Mouse (Mus musculus) stomach, embryonic 15.5 days (tissue): Measurements from ENCODE around the gene Stard3. TPM values are rescaled to one million over a fixed set of nuclear protein-coding genes. Genes with fewer than 3 reads are reported as not detected.

Experiments used
- ATAC-seq: fragments of 200-750 bp; cut with Nextera tagmentation; 2 replicates; pipeline ENCODE4 v1.8.0; 2017; ENCODE audit warnings: low read depth, moderate number of reproducible peaks, moderate TSS enrichment; ENCODE audit not compliant: insufficient read depth, low FRiP score
- H3K27ac ChIP-seq: fragments of 300-500 bp; sonication (generic); 2 replicates; pipeline ENCODE4 v1.5.1; 2015; ENCODE audit warnings: mild to moderate bottlenecking, inconsistent platforms
- H3K27me3 ChIP-seq: fragments of 300-500 bp; sonication (generic); replicated peaks from 2 replicates; pipeline ENCODE4 v1.6.1; 2015; ENCODE audit warnings: inconsistent platforms
- H3K36me3 ChIP-seq: fragments of 300-500 bp; sonication (generic); 2 replicates; pipeline ENCODE4 v1.6.1; 2015; ENCODE audit warnings: inconsistent platforms
- H3K4me1 ChIP-seq: fragments of 300-500 bp; sonication (generic); 2 replicates; pipeline ENCODE4 v1.6.1; 2015; ENCODE audit warnings: inconsistent platforms
- H3K4me2 ChIP-seq: fragments of 300-500 bp; sonication (generic); 2 replicates; pipeline ENCODE4 v1.6.1; 2015; ENCODE audit warnings: mild to moderate bottlenecking, inconsistent platforms
- H3K4me3 ChIP-seq: fragments of 300-500 bp; sonication (generic); replicated peaks from 2 replicates; pipeline ENCODE4 v1.5.1; 2015; ENCODE audit warnings: inconsistent platforms
- H3K9ac ChIP-seq: fragments of 300-500 bp; sonication (generic); 2 replicates; pipeline ENCODE4 v1.6.1; 2015; ENCODE audit warnings: inconsistent platforms
- H3K9me3 ChIP-seq: fragments of 300-500 bp; sonication (generic); 2 replicates; pipeline ENCODE4 v1.6.1; 2016; ENCODE audit warnings: inconsistent platforms
- whole genome bisulfite sequencing: fragments of 180-500 bp; shearing (Covaris S2); methylation state at CpG from one replicate; pipeline ENCODE4 v1.1.7; 2015; 5-methylcytosine and 5-hydroxymethylcytosine counted together
- polyA plus RNA-seq: library from polyadenylated mRNA; unstranded; fragments of >200 nt; fragmentation: Nextera tagmentation; extraction: Ambion mirVana; gene quantifications from 2 replicates; pipeline ENCODE4 v1.2.1, GENCODE M21; 2015

Gene Stard3
- polyA plus RNA-seq, 1 experiment from 2014 or later = 41.1 TPM

DNA sequence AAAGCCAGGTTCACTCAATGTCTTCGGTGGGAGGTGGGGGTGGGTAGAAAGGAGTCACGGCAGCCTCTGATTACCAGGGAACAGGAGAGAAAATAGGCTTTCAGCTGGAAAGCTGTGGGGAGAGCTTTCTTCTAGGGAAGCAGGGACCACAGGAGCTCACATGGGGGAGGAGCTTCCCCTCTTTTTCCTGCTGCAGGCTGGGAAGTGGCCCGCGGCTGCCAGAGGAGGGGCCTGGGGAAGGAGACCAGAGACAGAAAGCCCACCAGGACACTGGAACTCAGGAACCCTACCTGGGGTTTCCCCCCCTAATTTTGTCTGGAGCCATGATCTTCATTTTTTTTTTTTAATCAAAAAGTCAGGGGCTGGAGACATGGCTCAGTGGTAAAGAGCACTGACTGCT is 17.6 kb upstream of the Stard3 start:
- Histone ChIP-seq H3K36me3 (no peaks in the 10 kb centered on the region), H3K9me3 (no peaks in the 10 kb centered on the region), H3K9ac (no peak overlapping the region), H3K4me3 (no peak overlapping the region), H3K4me2 (no peak overlapping the region), H3K4me1 (peaks cover 20% of the 10 kb centered on the region), H3K27ac (no peak overlapping the region), H3K27me3 (peaks cover 68% of the 10 kb centered on the region)
- 4% methylated on average over 3 of the region's 4 CpGs for WGBS
- ATAC-seq = no peak

DNA sequence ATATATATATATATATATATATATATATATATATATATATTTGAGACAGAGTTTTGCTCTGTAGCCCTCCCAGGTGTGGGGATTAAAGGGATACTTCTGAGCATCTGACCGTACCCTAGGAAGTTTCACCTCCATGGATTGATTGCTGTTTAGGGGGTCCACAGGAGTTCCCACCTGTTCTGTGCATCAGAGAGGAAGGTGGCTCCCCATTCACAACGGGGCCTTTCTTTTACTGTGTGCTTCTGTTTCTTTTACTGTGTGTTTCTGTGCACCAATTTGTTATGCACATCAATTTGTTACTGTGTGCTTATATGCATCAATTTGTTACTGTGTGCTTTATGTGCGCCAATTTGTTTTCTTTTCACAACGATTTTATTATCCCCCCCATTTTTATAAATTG is 17.0 kb upstream of the Stard3 start:
- no peaks in the 10 kb centered on the region for H3K36me3 ChIP-seq
- peaks cover 20% of the 10 kb centered on the region for H3K4me1 ChIP-seq
- no peak for ATAC-seq
- H3K27ac ChIP-seq = no peak overlapping the region
- 70% methylated on average over 4 of the region's 4 CpGs for WGBS
- H3K9me3 ChIP-seq = no peaks in the 10 kb centered on the region
- H3K27me3 ChIP-seq = peaks cover 65% of the 10 kb centered on the region
- H3K4me2 ChIP-seq = no peak overlapping the region
- H3K9ac ChIP-seq = no peak overlapping the region
- no peak overlapping the region for H3K4me3 ChIP-seq

DNA sequence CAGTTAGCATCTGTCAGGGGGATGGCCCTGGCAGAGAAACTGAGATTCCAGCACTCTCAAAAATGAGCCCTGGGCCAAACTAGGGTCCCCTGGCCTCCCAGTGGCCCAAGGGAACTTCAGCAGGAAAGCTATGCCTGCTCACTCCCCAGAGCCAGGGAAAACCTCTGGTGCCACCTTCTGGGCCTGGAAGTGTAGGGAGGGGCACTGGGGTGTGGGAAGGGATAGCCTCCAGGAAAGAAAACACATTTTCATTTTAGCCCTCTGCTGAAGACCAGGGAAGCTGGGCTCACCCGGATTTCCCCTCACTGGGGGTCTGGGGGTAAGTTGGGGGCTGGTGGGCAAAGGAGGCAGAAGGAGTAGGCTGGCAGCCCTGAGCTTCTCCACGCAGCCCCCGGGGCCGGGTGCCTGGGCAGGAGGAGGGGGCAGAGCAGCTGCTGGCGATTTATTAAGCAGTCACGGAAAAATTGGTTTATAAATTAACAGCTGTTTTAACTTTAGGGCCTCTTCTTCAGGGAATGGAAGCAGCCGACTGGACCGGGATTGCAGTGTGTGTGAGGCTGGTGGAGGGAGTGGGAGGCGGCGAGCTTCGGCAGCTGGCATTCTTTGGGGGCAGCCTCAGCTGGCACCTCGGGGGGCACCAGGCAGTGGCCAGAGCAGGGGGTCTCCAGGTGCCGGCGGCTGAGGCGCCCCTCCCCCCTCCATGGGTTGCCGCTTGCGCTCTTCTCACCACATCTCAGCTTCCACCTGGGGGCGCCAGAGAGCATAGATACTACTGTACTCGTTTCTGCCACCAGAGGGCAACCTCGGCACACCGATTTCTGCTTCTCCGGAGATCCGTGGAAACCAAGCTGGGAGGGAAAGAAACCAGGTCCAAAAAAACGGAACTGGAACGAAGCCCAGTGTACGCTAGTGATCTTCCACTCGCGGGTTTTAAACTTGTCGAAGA is 15.9 kb upstream of the Stard3 start:
- Histone ChIP-seq H3K4me3 (peak overlapping the region; percentile 40), H3K4me1 (peaks cover 20% of the 10 kb centered on the region), H3K9ac (no peak overlapping the region), H3K36me3 (no peaks in the 10 kb centered on the region), H3K27ac (no peak overlapping the region), H3K4me2 (peak overlapping the region; percentile 74), H3K27me3 (peaks cover 65% of the 10 kb centered on the region), H3K9me3 (no peaks in the 10 kb centered on the region)
- peak; percentile 51; the same call in 1 of the 2 replicates for ATAC-seq
- 3% methylated on average over 29 of the region's 29 CpGs for WGBS

DNA sequence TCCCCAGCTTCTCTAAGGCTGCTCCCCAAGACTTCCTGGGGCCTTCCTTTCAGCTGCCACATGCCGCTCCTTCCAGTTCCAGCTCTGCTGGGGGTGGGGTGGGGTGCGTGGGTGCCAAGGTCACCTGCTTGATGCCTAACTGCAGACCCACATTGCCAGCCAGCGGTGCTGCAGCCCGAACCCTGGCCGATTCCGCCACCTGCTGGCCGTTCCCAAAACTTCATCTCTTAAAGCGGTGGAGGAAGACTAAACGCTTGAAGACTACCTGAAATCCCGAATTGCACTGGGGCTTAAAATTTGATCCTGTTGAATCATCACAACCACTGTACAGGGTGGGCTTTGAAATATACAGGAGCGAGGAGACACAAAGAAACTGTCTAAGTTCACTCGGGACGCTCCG is 12.9 kb upstream of the Stard3 start:
- ATAC-seq = no peak
- Histone ChIP-seq H3K4me3 (no peak overlapping the region; the same call in 1 of the 2 replicates), H3K4me1 (peaks cover 23% of the 10 kb centered on the region), H3K36me3 (no peaks in the 10 kb centered on the region), H3K27me3 (peaks cover 64% of the 10 kb centered on the region), H3K4me2 (peak overlapping the region; percentile 45), H3K27ac (no peak overlapping the region), H3K9ac (no peak overlapping the region), H3K9me3 (no peaks in the 10 kb centered on the region)
- 2% methylated on average over 14 of the region's 14 CpGs for WGBS

DNA sequence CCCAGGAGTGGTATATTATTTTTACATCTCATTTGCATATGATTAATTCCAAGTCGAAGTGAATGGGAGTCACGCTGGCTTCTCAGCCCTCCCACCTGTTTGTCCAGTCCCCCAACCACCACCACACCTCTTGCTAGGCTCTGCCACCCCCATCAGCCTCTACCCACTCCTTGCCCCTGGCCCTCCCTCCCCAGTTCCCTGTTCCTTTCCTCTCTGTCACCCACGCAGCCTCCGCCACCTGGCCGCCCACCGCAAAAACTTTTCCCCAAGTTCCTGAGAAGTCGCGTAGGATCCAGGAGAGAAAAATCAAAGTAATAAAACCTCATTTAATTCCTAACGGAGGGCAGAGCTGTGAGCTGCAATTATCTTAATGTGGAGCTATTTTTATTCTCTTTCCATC is 12.0 kb upstream of the Stard3 start:
- Histone ChIP-seq H3K27ac (no peak overlapping the region), H3K4me3 (no peak overlapping the region), H3K36me3 (no peaks in the 10 kb centered on the region), H3K4me1 (peaks cover 23% of the 10 kb centered on the region), H3K4me2 (no peak overlapping the region), H3K27me3 (peaks cover 67% of the 10 kb centered on the region), H3K9me3 (no peaks in the 10 kb centered on the region), H3K9ac (no peak overlapping the region)
- 16% methylated on average over 9 of the region's 9 CpGs for WGBS
- no peak for ATAC-seq

DNA sequence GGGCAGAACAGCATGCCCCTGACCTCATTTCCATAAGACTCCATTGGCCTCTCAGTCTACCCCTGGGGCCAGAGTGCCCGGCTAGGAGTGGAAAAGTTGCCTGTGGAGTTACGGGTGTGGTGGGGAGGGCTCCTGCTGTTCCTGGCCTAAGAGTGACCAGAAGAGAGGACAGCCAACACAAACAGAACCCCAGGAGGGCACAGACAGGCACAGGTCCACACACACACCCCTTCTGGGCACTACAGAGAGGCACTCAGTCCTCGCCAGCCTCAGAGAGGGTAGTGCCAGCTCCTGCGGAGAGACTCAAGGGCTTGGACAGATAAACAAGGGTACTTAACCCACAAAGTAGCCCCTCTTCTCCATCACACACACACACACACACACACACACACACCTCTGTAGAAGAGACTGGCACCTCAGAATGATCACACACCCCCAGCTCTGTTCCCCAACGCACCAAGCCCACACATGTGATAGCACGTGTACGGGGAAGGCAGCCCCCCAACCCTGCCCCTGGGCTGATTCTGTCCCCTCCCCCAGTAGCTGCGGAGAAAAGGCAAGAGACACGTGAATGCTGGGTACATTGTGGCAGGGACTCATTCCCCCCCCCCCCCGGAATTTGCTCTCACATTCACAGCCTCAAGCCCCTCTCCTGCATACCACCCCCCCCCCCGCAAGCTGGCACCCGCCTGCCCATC is 10.6 kb upstream of the Stard3 start:
- no peak for ATAC-seq
- Histone ChIP-seq H3K27me3 (peaks cover 70% of the 10 kb centered on the region), H3K4me1 (peaks cover 16% of the 10 kb centered on the region), H3K9me3 (no peaks in the 10 kb centered on the region), H3K27ac (no peak overlapping the region), H3K4me2 (no peak overlapping the region), H3K36me3 (no peaks in the 10 kb centered on the region), H3K9ac (no peak overlapping the region), H3K4me3 (no peak overlapping the region)
- WGBS = 11% methylated on average over 11 of the region's 12 CpGs

DNA sequence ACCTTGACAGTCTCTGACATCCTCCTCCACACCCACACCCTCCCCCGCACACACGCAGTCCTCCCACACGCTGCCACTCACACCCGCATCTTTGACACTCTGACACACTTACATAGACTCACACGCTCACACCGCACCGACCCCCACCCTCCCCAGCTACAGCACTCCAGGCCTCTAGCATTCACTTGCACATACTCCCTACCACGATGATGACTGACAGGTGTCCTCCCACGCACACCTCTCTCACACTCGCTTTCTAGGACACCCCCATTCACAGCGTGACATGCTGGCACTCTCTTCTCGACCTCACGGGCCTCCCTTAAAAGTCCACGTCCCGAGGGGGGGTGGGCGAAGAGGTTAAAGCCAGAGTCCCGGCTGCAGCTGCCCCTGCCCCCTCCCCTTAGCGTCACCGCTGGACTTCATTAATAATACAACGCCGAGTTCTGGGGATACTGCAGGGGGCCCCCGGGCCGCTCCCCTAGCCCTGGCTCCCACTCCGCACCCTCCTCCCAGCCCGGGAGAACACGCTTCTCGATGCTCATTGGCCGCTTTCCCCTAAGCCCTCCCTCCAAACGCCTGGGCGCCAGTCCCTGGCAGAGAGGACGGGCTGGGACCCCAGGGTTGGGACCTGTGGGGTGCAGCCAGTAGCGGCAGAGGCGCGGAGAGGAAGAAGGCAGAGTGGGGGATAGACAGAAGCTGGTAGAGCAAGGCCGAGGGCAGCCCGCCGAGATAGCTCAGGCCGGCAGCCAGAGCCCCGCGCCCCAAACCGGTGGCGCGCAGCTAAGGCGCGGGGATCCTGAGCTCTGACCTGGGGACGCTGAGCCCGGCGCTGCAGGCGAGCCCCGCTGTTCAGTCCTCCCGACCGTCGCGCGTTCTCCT is 9.8 kb upstream of the Stard3 start, which contains the start of gene Ppp1r1b:
Gene Ppp1r1b, plus strand, starts transcription at position 322 of the 879 bp plus-strand sequence.
- no peaks in the 10 kb centered on the region for H3K9me3 ChIP-seq
- WGBS = under 1% methylated on average over 53 of the region's 55 CpGs
- H3K4me3 ChIP-seq = peak within 1 kb of the TSS; percentile 52
- no peak within 1 kb of the TSS for H3K27ac ChIP-seq
- H3K36me3 ChIP-seq = no peaks in the 10 kb centered on the region
- peaks cover 13% of the 10 kb centered on the region for H3K4me1 ChIP-seq
- H3K27me3 ChIP-seq = peaks cover 72% of the 10 kb centered on the region
- ATAC-seq = peak; percentile 61
- H3K9ac ChIP-seq = 0 out of 2 replicates have a peak within 1 kb of the TSS, but pooled peaks have one; percentile 16
- H3K4me2 ChIP-seq = peak within 1 kb of the TSS; percentile 97

DNA sequence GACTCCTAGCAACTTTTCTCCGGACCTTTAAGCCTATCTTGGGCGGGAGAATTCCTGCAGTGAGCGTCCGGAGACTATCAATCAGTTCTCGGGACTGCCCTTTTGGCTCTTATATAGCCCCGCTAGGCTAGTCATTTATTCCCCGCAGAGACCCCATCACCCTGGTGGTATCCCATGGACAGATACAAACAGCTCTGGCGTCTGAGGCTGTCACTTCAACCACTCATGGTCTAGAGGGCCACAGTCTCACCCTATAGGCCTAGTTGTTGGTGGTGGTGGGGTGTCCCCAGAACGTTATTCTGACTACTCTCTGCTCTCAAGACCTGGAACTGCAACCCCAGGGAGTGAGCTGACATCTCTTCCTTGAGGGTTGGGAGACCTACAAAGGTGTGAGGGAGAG is 8.9 kb upstream of the Stard3 start:
- Histone ChIP-seq H3K27me3 (peaks cover 67% of the 10 kb centered on the region), H3K4me3 (peak overlapping the region; percentile 52), H3K4me2 (peak overlapping the region; percentile 97), H3K27ac (no peak overlapping the region), H3K9me3 (no peaks in the 10 kb centered on the region), H3K4me1 (peaks cover 16% of the 10 kb centered on the region), H3K9ac (no peak overlapping the region), H3K36me3 (no peaks in the 10 kb centered on the region)
- ATAC-seq = no peak
- 12% methylated on average over 9 of the region's 9 CpGs for WGBS

DNA sequence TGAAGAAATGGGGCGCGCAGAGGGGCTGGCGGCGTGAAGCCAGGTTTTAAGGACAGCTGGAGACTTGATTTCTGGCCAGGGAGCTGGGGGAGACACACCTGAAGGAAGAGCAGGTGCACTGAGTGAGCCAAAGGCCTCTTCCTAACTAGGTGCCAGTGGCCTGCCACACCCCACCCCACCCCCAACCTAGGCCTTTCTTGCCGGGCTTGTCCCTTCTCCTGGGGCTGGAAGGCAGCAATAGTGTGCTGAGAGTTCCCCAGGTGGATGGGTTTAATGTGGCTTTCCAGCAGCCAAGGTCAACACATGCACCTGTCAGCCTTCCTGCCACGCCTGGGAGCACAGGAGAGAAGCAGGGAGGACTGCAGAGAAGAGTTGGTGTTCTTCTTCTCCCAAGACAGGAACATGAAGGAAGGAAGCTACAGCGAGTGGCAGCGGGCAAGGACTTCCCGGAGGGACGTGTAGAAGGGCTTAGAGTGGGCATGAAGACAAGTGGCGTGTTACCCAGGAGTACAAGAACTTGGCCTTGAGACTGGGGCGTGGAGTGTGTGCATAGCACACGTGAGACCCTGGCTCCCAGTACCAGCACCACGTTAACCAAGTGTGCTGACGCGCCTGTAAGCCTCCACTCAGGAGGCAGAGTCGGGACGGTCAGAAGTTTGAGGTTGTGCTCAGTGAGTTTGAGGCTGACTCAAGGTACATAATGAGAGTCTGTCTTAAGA is 5.7 kb upstream of the Stard3 start:
- ATAC-seq = no peak
- Histone ChIP-seq H3K9ac (no peak overlapping the region), H3K4me1 (peaks cover 36% of the 10 kb centered on the region), H3K27me3 (peaks cover 51% of the 10 kb centered on the region), H3K9me3 (no peaks in the 10 kb centered on the region), H3K4me2 (no peak overlapping the region), H3K4me3 (no peak overlapping the region), H3K36me3 (no peaks in the 10 kb centered on the region), H3K27ac (no peak overlapping the region; the same call in 1 of the 2 replicates)
- WGBS = 70% methylated on average over 18 of the region's 18 CpGs

DNA sequence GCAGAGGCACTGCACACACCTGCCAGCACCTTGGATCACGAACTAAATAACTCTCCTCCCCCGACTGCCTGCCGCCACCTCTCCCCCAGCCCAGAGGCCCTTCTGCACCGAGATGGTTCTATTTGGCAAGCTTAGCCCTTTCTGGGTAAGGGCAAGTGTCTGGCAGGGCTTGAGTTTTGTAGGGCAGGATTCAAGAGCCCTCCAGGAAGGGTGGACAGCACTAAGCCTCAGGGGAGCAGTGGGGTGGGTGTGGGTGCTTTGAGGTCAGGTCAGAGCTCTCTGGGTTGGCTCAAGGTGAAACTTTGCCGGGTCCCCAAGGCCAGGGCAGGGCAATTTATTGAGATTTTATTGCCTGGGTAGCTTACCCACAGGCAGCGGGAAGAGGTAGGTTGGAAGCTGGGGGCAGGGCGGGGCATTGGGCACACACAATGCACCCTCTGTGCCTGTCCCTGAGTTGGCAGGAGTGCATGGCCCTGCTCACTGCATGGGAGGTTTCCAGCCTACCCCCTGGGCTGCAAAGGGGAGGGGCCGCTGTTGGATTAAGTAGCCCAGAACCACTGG is 4.4 kb upstream of the Stard3 start:
- peaks cover 31% of the 10 kb centered on the region for H3K4me1 ChIP-seq
- H3K4me3 ChIP-seq = no peak overlapping the region
- H3K9ac ChIP-seq = no peak overlapping the region; the same call in 1 of the 2 replicates
- WGBS = 27% methylated on average over 8 of the region's 8 CpGs
- no peaks in the 10 kb centered on the region for H3K9me3 ChIP-seq
- no peaks in the 10 kb centered on the region for H3K36me3 ChIP-seq
- H3K27ac ChIP-seq = 0 out of 2 replicates have a peak overlapping the region, but pooled peaks have one; percentile 41
- H3K4me2 ChIP-seq = no peak overlapping the region
- H3K27me3 ChIP-seq = peaks cover 39% of the 10 kb centered on the region
- no peak for ATAC-seq

DNA sequence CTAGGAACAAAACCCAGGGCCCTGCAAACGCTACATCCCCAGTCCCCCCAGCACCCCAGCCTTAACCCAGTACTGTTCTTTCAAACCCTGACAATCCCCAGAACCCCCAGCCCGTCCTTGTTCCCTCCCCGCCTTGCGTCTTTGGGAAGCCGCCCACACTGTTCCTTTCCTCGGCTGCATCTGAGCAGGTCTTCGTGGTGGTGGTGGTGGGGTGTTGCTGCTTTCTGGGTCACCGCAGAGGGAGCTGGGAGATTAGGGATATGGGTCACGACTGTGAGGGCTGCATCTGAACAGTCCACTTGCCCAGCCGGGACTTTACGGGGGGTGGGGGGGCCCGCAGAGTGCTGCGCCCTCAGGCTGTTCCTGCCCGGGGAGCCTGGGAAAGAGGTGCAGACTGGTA is 3.7 kb upstream of the Stard3 start:
- no peaks in the 10 kb centered on the region for H3K36me3 ChIP-seq
- no peak overlapping the region for H3K4me2 ChIP-seq
- no peak overlapping the region for H3K4me3 ChIP-seq
- 67% methylated on average over 14 of the region's 14 CpGs for WGBS
- ATAC-seq = no peak
- peaks cover 32% of the 10 kb centered on the region for H3K27me3 ChIP-seq
- H3K4me1 ChIP-seq = peaks cover 35% of the 10 kb centered on the region
- H3K9ac ChIP-seq = no peak overlapping the region
- H3K9me3 ChIP-seq = no peaks in the 10 kb centered on the region
- H3K27ac ChIP-seq = no peak overlapping the region
